Mouse (Mus musculus) ES-E14 (cell line): ENCODE measurements around the gene Ralgapa2. TPM values are rescaled to one million over a fixed set of nuclear protein-coding genes. Genes with fewer than 3 reads are reported as not detected.

Source experiments
- DNase-seq: peaks from one replicate; pipeline ENCODE4 v3.0.0-alpha.2; 2013; ENCODE audit warnings: low read depth, low spot score
- H3K27ac ChIP-seq: 2 replicates; pipeline ENCODE4 v1.5.1; 2012; ENCODE audit warnings: low read depth, mild to moderate bottlenecking, low read length, moderate library complexity, mixed read lengths; ENCODE audit not compliant: poor library complexity, insufficient read depth, severe bottlenecking
- H3K36me3 ChIP-seq: 2 replicates; pipeline ENCODE4 v1.6.1; 2012; ENCODE audit warnings: mild to moderate bottlenecking, low read length, moderate library complexity, mixed read lengths; ENCODE audit not compliant: control insufficient read depth, poor library complexity, insufficient read depth, severe bottlenecking
- H3K4me1 ChIP-seq, 2 experiments: fragments of 150-350 bp in 1 of 2; sonication (generic) in 1 of 2; 2 replicates each; pipeline ENCODE4 v1.6.1; 2012; ENCODE audit warnings: low read length in 2 of 2, mild to moderate bottlenecking in 1 of 2, mixed read lengths in 1 of 2; ENCODE audit not compliant: control insufficient read depth in 2 of 2, insufficient read depth in 2 of 2, poor library complexity in 1 of 2
- H3K4me3 ChIP-seq, 2 experiments: fragments of 150-350 bp in 1 of 2; sonication (generic) in 1 of 2; 2 replicates each; pipeline ENCODE4 v1.5.1; 2012; ENCODE audit warnings: low read length in 2 of 2, low read depth in 1 of 2, mild to moderate bottlenecking in 1 of 2, mixed read lengths in 1 of 2; ENCODE audit not compliant: insufficient read depth in 1 of 2, poor library complexity in 1 of 2, severe bottlenecking in 1 of 2
- H3K9ac ChIP-seq: 2 replicates; pipeline ENCODE4 v1.6.1; 2012; ENCODE audit warnings: low read depth, mild to moderate bottlenecking, low read length, mixed read lengths; ENCODE audit not compliant: poor library complexity, insufficient read depth, severe bottlenecking
- H3K9me3 ChIP-seq: fragments of 150-350 bp; sonication (generic); 2 replicates; pipeline ENCODE4 v1.6.1; 2012; ENCODE audit warnings: low read depth, mild to moderate bottlenecking, low read length; ENCODE audit not compliant: control insufficient read depth, insufficient read depth
- CHD2 ChIP-seq: IDR thresholded peaks from 2 replicates; pipeline ENCODE4 v1.6.1; 2014; ENCODE audit warnings: mild to moderate bottlenecking, low read depth, low read length, inconsistent platforms
- HCFC1 ChIP-seq: IDR thresholded peaks from 2 replicates; pipeline ENCODE4 v1.6.1; 2012; ENCODE audit warnings: low read length, inconsistent platforms, borderline replicate concordance; ENCODE audit not compliant: insufficient read depth
- MAFK ChIP-seq: IDR thresholded peaks from 2 replicates; pipeline ENCODE4 v1.6.1; 2014; ENCODE audit warnings: mild to moderate bottlenecking, low read depth, low read length, inconsistent platforms; ENCODE audit not compliant: insufficient read depth
- ZC3H11A ChIP-seq: IDR thresholded peaks from 2 replicates; pipeline ENCODE4 v1.6.1; 2012; ENCODE audit warnings: low read depth, mild to moderate bottlenecking, inconsistent platforms, low read length, borderline replicate concordance
- ZNF384 ChIP-seq: IDR thresholded peaks from 2 replicates; pipeline ENCODE4 v1.6.1; 2012; ENCODE audit warnings: low read depth, low read length, inconsistent platforms
- in situ Hi-C, 2 experiments: fragments of 600-800 bp; cut with MboI; formaldehyde crosslinking; loops; one replicate each; pipeline ENCODE4 v1.15.1; 2025; ENCODE audit warnings: low sequenced_read_pairs in 2 of 2, inconsistent platforms in 1 of 2; ENCODE audit not compliant: unreplicated experiment in 2 of 2
- total RNA-seq: library from RNA; depleted of rRNA; stranded (reverse); fragments of 300-350 nt; gene quantifications from 2 replicates; pipeline ENCODE4 v1.2.3, GENCODE M21; 2012

The Ralgapa2 gene
- total RNA-seq, 1 experiment: 23.0 TPM

DNA sequence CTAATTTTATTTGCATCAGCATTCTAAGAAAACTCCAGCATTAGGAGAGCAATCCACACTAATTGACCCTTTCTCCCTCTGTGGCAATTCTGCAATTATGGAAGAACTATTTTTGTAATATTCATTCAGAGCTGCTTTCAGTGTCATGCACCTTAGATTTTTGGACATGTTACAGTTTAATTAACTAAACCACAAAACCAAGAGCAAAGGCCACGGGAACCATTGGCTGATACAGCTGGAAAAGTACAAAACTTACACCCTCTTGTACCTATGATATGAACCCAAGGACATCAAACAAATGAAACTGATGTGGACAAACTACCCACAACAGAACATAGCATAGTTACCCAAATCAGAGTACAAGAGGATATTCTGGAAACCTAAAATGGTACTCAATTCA is 182.0 kb downstream of the Ralgapa2 start:
- Histone ChIP-seq H3K9me3 (no peaks in the 10 kb centered on the region), H3K27ac (no peak overlapping the region), H3K4me1 (no peaks in the 10 kb centered on the region; a peak in 1 of 4 replicates), H3K4me3 (no peak overlapping the region), H3K36me3 (no peaks in the 10 kb centered on the region), H3K9ac (no peak overlapping the region)
- in situ Hi-C loops: no loop called here
- DNase-seq: no peak
- no peak for TF ChIP-seq MAFK

DNA sequence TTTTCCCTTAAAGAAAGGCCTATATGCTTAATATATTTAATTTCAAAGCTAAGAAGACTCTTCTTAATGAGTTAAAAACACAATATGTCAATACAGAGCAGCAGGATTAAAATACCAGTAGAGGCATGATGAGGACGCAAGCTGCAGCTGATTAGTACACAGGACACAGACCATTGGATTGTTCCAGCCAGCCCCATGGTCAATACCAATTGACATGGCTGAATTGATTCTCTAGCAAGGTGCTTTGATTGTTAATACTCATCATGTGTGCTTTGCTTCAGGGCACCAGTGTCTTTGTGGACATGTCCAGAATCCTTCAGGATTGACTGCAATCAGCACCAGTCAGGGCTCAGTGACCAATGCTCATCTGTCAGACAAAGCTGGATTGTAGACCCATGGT is 185.5 kb downstream of the Ralgapa2 start:
- Histone ChIP-seq H3K4me1 (no peaks in the 10 kb centered on the region), H3K9me3 (no peaks in the 10 kb centered on the region), H3K9ac (no peak overlapping the region), H3K36me3 (no peaks in the 10 kb centered on the region), H3K4me3 (no peak overlapping the region), H3K27ac (no peak overlapping the region)
- in situ Hi-C loops: no loop called here
- no peak for DNase-seq
- TF ChIP-seq CHD2 (no peak), HCFC1 (no peak)

DNA sequence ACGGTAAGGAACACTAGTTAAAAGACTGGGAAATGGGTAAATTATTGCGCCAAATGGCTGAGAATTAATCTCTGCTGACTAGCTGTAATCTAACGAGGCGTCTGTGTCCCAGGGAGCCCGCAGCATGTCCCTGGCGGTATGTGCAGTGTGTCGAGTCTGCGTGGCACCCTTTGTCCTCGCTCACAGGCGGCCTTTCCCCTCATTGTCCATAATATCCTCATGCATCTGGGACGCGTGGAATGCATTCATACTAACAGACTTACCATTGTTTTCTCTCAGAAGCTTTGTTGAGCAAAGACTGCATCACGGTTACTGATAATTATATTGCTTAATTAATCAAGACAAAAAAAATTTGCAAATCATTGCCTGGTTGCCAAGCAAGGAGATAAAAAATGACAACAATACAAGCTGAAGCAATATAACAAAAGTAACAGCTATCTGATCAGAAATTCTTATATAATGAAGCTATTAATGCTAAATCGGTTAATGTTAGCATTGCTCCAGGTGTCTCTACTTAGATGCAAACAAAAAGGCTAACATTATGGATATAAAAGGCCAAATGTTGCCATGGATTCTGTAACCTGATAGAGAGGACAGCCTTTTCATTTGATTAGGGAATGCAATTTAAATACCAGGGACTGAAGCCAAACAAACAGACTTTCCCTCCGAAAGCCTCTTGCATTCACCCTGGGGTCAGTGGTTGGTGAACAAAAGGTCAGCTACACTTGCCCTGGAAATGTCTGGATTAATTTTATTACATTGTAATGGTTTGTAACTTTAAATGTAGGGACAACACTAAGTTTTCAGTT is 187.0 kb downstream of the Ralgapa2 start:
- H3K4me3 ChIP-seq: no peak overlapping the region
- no peak overlapping the region for H3K9ac ChIP-seq
- in situ Hi-C loops: no loop called here
- no peaks in the 10 kb centered on the region for H3K4me1 ChIP-seq
- H3K9me3 ChIP-seq: no peaks in the 10 kb centered on the region
- no peak for DNase-seq
- TF ChIP-seq CHD2 (no peak), HCFC1 (no peak), MAFK (no peak), ZNF384 (no peak), ZC3H11A (no peak)
- no peak overlapping the region for H3K27ac ChIP-seq
- H3K36me3 ChIP-seq: no peaks in the 10 kb centered on the region

DNA sequence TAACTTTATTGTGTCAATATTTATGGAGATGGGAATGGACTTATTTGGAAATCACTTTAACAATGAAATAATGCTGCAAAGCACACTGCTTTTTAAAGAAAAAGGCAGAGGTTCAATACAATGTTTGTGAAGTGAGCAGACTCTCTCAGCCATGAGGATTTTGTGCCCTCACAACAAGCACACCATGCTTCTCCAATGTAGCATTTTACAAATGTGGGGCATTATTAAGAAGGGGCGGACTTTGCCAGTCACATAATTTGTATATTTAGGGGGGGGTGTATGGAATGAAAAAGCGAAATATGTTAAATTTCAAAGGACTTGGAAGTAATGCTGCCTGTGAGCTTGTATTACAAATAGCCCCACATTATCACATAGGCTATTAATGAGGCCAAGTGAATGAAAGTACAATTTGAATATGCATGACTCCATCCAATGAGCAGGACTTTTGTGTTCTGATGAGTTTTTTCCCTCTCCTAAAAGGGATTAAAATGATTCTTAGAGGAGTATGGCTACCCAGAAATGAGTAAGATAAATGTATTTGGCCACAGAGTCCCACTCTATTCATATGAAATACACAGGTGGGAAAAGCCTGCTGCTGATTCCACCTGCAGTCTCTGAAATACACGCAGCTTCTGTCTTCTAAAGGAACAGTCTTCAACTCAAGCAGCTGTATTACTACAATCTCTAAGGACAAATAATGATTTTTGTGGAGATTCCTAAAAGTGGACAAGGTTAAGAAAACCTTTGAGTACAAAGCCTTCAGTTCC is 187.8 kb downstream of the Ralgapa2 start:
- in situ Hi-C loops: no loop called here
- H3K4me1 ChIP-seq: no peaks in the 10 kb centered on the region
- H3K4me3 ChIP-seq: no peak overlapping the region
- no peak for TF ChIP-seq CHD2
- TF ChIP-seq ZNF384: no peak
- no peak for TF ChIP-seq MAFK
- no peak for TF ChIP-seq HCFC1
- TF ChIP-seq ZC3H11A: no peak
- no peaks in the 10 kb centered on the region for H3K9me3 ChIP-seq
- H3K27ac ChIP-seq: no peak overlapping the region
- DNase-seq: no peak
- H3K36me3 ChIP-seq: no peaks in the 10 kb centered on the region
- no peak overlapping the region for H3K9ac ChIP-seq
